Mouse (Mus musculus): Measurements from ENCODE around the gene Trex2.

Trex2 gene

GRCm38 (mm10) chrX:73435252-73435651 lies at the start of gene Trex2:
Gene Trex2, minus strand, starts transcription at chrX:73435344.
- DNase-seq (ENCODE audit: low spot score in 2 of 2), result no peak

- DNase-seq (ENCODE audit: low spot score in 2 of 2), result no peak
Observed at GRCm38 (mm10) chrX:73484870-73485269, 49.7 kb upstream of the Trex2 start.

DNA sequence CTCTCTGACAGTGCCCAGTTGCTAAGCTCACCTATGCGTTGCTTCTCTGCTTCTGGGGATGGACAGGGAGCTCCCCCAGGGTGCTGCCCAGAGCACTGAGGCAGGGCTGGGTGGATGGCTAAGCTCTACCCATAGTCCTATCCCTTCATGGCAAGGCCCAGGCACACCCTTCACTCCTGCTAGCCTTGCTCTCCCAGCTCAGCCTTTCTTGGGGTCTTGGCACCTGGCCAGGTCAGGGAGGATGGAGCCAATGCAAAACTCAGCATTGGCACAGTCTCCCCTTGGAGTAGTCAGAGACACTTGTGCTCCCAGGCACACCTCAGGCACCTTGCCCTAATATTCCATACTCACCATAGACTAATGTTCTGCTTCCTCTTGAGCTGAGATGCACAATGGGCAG lies 48.9 kb upstream of the Trex2 start:
- no peak for DNase-seq (ENCODE audit: low spot score in 2 of 2)

- no peak for DNase-seq (ENCODE audit: low spot score in 2 of 2)
Observed at GRCm38 (mm10) chrX:73483484-73483810, 48.3 kb upstream of the Trex2 start, which contains the start of gene Bgn. Gene Bgn, plus strand, starts transcription at chrX:73483602.

- no peak for DNase-seq (ENCODE audit: low spot score in 2 of 2)
Observed at GRCm38 (mm10) chrX:73482643-73483483, 47.7 kb upstream of the Trex2 start.

- no peak for DNase-seq (ENCODE audit: low spot score in 2 of 2)
Observed at GRCm38 (mm10) chrX:73480334-73480733, 45.2 kb upstream of the Trex2 start.

DNA sequence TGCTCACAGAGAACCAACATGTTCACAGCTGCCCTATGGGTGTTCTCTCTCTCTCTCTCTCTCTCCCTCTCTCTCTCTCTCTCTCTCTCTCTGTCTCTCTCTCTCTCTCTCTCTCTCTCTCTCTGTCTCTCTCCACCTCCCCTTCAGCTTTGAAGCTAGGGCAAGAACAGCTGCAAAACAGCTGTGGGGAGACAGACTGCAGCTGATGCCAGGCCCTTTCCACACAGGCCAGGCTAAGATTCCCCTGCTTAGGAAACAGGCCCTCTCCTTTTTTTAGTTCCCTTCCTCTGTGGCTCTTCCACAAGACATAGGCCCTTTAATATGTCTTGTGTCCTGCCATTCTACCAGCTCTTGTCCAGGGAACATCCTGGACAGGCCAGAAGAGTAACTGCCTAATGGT lies 44.5 kb upstream of the Trex2 start:
- DNase-seq (ENCODE audit: low spot score in 2 of 2), result no peak

DNA sequence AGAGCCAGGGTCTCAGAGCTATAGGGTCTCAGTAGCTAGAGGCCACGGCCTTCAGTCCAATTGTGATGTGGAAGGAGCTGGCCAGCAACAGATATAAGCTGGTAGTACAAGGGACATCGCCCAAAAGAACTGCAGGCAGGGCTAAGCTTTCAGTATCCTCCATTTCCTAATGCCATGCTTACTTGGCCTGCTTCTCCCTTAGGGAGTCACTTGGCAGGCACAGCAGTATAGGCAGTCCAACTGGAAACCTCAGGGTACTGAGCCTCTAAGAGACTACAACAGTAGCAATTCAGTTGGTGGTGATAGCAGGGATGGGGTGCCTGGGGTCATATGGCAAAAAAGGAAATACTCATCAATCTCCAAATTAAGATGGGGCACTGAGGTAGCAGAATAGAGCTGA lies 42.4 kb upstream of the Trex2 start:
- DNase-seq (ENCODE audit: low spot score in 2 of 2), result no peak

DNA sequence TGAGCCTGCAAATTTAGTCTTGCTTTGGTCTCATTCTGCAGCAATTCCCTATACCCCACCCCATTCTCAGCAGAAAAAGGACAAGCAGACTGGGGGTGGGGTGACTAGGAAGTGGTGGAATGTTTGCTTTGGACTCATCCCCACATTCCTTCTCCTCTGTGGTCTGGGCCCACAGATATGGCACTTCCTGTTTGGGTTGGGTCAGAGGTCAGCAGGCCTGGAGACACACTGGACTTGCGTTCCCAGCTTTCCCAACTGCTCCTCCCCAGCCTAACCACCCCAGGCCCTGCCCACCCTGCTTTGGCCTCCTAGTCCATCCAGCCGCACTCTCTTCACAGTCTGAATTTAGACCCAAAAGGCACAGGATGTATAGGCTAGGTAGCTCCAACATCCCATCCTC lies 41.5 kb upstream of the Trex2 start:
- no peak for DNase-seq (ENCODE audit: low spot score in 2 of 2)

- DNase-seq (ENCODE audit: low spot score in 2 of 2), result no peak
Observed at GRCm38 (mm10) chrX:73475658-73476256, 40.6 kb upstream of the Trex2 start.

DNA sequence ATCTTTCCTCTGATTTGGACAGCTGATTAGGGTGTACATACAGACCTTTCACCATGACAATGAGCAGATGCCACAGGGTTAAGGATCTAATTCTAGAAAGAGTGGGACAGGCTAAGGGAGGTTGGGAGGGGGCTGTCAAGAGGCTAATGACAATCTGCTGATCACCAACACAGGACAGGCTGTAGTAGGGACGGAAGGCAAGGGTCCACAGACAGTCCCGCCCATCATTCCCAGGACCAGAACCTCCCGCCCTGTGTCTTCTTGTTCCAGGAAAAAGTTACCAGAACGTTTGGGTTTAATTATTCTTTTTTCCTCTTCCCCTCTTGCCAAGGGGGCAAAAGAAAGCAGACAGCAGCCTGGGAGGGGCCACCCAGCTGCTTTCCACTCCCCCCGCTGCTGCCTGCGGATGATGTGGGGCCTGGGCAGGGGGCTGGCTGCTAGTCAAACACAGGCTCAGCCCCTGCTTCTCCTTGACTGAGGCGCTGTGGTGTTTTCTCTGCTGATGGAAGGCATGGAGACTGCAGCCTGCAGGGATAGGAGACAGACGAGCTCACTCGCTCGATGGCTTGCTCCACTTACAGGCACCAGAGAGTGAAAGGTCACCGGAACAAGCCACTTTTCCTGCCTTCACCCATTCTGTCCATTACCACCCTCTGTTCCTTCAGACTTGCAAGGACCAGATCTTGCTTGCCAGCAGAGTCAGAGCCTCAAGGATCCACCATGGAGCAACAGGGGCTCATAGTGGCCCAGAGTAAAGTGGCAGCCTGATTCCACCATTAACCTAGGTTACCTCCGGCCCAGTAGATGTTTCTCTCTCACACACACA lies 39.4 kb upstream of the Trex2 start:
- no peak for DNase-seq (ENCODE audit: low spot score in 2 of 2)

DNA sequence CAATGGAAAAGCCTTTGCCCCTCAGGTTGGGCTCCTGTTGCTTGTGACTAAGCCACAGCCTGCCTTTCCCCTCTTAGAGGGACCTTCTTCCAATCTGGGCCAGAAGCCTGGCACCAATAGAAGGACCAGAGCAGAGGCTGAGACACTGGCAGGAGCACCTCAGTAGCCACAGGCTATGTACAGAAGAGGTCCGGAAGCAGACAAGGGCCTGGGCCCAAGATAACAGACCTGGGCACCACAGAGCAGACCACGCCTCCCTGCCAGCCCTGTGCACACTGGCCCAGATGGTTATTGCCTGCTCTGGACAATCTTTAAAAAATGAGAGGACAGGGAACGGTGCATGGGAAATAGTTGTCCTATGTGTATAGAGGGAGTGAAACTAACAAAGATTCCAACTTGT lies 36.6 kb upstream of the Trex2 start:
- DNase-seq (ENCODE audit: low spot score in 2 of 2), result no peak

DNA sequence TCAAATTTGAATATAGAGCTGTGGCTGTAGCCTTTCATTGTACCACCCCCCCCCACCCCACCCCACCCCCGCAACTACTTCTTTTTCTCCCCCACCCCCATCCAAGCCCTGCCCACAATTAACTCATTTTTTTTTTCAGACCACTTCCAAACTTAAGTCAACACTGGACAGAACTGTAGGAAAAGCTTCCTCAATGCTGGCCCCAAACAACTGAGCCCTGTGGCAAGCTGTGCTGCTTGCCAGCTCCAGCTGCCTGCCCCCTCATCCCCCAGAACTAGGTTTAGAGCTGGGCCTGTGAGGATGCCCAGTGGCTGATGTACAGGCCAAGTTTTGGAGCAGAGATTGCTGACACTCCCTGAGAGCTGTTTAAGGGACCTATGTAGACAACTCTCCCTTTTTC lies 33.6 kb upstream of the Trex2 start:
- no peak for DNase-seq (ENCODE audit: low spot score in 2 of 2)

- DNase-seq (ENCODE audit: low spot score in 2 of 2), result no peak
Observed at GRCm38 (mm10) chrX:73468330-73468729, 33.2 kb upstream of the Trex2 start.

DNA sequence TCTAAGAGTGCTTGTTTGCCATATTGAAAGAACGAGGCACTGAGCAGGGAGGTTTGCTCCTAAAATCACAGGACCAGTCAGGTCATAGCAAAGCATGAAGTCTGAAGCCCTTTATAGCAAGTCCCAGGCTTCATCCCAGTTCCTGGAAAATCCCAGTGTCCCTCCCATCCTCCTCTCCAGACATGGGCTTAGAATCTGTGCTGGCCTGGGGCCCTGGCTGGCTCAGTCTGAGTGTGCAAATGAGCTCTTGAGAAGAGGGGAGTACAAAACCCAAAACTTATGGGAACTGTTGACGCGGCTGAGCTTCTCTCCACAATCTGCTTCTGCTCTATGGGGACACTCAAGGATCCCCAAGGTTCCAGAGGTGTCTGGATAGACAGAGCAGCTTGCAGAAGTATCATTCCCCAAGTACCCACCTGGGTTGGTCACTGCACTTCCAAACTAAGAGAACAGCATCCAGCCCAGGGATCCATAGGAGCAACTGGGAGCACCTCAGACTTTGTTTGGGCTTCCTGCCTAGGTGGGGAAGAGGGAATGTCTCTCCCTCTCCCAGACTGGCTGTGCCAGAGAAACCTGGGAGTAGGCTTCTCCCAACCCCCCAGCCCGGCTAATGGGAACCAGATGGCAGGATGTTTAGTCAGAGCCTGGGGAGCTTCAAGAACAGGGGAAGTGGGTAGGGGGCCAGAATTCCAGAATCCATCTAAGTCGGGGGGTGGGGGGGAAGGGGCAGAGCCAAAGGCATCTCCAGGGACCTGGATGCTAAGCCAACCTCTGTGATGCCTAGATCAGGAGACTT lies 32.5 kb upstream of the Trex2 start:
- no peak for DNase-seq (ENCODE audit: low spot score in 2 of 2)

DNA sequence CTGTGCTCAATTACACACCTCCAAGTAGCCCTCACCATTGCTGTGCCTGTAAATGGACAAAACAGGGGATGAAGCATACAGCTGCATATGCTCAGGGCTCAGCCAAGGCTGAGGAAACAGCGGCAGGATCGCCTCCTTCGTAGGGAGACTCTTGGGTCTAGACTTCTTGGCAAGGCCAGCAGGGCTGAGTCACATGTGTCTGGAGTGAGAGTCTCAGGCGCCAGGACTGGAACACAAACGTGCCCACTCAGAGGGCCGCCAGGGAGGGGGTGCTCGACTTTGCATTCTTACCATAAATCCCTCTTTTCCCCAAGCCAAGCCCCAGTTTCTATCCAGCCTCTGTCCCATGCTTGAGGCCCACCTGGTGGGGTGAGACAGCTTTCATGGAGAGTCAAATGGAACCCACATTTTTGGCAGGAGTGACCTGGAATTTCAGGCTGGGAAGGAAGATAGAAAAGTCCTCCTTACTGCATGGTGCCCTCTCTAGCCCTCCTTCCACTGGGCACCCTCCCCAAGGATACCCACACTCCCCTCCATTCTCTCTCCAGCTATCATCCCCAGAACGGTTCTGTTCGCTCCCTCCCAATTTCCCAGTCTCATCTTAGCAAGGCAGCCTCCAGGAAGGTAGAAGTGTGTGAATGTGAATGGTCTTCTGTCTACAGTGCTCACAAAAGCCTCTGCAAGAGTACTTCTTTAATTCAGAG lies 30.5 kb upstream of the Trex2 start:
- DNase-seq (ENCODE audit: low spot score in 2 of 2), result no peak

GRCm38 (mm10) chrX:73460792-73461191 lies 25.6 kb upstream of the Trex2 start:
- no peak for DNase-seq (ENCODE audit: low spot score in 2 of 2)

DNA sequence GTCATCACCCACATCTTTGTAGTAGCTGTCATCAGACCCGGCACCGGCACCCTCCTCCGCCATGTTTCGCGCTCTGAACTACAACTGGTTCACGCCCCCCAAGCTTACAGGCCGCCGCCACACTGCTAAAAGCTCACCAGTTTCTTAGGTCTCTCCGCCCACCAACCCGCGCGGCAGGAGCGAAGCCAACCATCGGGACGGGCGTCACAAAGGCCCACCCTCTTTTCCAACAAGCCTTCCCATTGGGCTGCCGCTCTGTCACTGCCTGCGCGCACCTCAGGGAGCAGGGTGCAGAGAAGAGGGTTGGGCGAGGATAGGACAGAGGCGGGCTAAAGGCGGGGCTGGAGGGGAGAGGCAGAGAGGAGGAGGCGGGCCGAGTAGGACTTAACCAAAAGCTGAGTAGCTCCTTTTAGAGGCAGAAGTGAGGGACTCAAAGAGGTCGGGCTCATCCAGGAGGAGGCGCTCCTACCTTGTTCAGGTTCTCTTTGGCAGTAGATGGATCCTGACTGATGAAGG lies 23.8 kb upstream of the Trex2 start, which contains the start of gene Haus7:
Gene Haus7 (minus strand): TSS at position 168 of the 516 bp plus-strand sequence.
- DNase-seq (ENCODE audit: low spot score in 2 of 2), result peak; percentile 75 to 78

GRCm38 (mm10) chrX:73451949-73452348 lies 16.8 kb upstream of the Trex2 start:
- peak; percentile 24 to 52 for DNase-seq (ENCODE audit: low spot score in 2 of 2)

- no peak for DNase-seq (ENCODE audit: low spot score in 2 of 2)
Observed at GRCm38 (mm10) chrX:73441428-73441827, 6.3 kb upstream of the Trex2 start.

- no peak for DNase-seq (ENCODE audit: low spot score in 2 of 2)
Observed at GRCm38 (mm10) chrX:73432850-73433249, 2.3 kb downstream of the Trex2 start.

Measured in spleen, postnatal 14 days (tissue).